Mouse (Mus musculus) midbrain, postnatal 0 days (tissue): ENCODE measurements at regions not wholly inside any gene's neighbourhood (a gene's known extent, or its start where the extent isn't known, plus 50 kb on each side); places are given as distances from the start of the nearest gene placed in this dataset.
A peak's percentile ranks its signal among the peaks of the same experiment; 100 is the strongest.

ENCODE experiments used
- ATAC-seq: fragments of 200-750 bp; cut with Nextera tagmentation; 2 replicates; pipeline ENCODE4 v1.8.0; 2017; ENCODE audit warnings: moderate number of reproducible peaks, mild to moderate bottlenecking, moderate TSS enrichment, moderate library complexity; ENCODE audit not compliant: low FRiP score
- DNase-seq: peaks from one replicate; pipeline ENCODE4 v3.0.0-alpha.2; 2015; ENCODE audit warnings: low spot score
- H3K27ac ChIP-seq: fragments of 300-500 bp; sonication (generic); 2 replicates; pipeline ENCODE4 v1.5.1; 2014; ENCODE audit warnings: low read depth, mild to moderate bottlenecking, low read length, mixed read lengths
- H3K27me3 ChIP-seq: fragments of 300-500 bp; sonication (generic); 2 replicates; pipeline ENCODE4 v1.6.1; 2014; ENCODE audit warnings: low read length, control low read depth, mixed read lengths; ENCODE audit not compliant: insufficient read depth
- H3K36me3 ChIP-seq: fragments of 300-500 bp; sonication (generic); 2 replicates; pipeline ENCODE4 v1.6.1; 2014; ENCODE audit warnings: low read length, control low read depth, mixed read lengths; ENCODE audit not compliant: insufficient read depth
- H3K4me1 ChIP-seq: fragments of 300-500 bp; sonication (generic); 2 replicates; pipeline ENCODE4 v1.6.1; 2014; ENCODE audit warnings: mild to moderate bottlenecking, control low read depth, antibody characterized with exemption, low read length, mixed read lengths; ENCODE audit not compliant: insufficient read depth
- H3K4me2 ChIP-seq: fragments of 300-500 bp; sonication (generic); 2 replicates; pipeline ENCODE4 v1.6.1; 2014; ENCODE audit warnings: low read depth, mild to moderate bottlenecking, low read length, mixed read lengths; ENCODE audit not compliant: poor library complexity, severe bottlenecking
- H3K4me3 ChIP-seq: fragments of 300-500 bp; sonication (generic); 2 replicates; pipeline ENCODE4 v1.5.1; 2014; ENCODE audit warnings: low read depth, mild to moderate bottlenecking, low read length, moderate library complexity
- H3K9ac ChIP-seq: fragments of 300-500 bp; sonication (generic); replicated peaks from 2 replicates; pipeline ENCODE4 v1.6.1; 2014; ENCODE audit warnings: mild to moderate bottlenecking, low read length, moderate library complexity, mixed read lengths; ENCODE audit not compliant: poor library complexity, severe bottlenecking
- H3K9me3 ChIP-seq: fragments of 300-500 bp; sonication (generic); 2 replicates; pipeline ENCODE4 v1.6.1; 2016; ENCODE audit warnings: low read length, control low read depth
- CTCF ChIP-seq: IDR thresholded peaks from 2 replicates; pipeline ENCODE4 v1.5.1; 2016; ENCODE audit warnings: antibody characterized with exemption, mild to moderate bottlenecking
- WGBS: fragments of 180-500 bp; shearing (Covaris S2); extraction: QIAGEN DNeasy Blood & Tissue Kit; methylation state at CpG from one replicate; pipeline ENCODE4 v1.1.7; 2014; 5-methylcytosine and 5-hydroxymethylcytosine counted together

GRCm38 (mm10) chrX:10647332-10647731 lies 67.5 kb upstream of the Mid1ip1 start:
- no peak for DNase-seq
- H3K4me1 ChIP-seq, result no peaks in the 10 kb centered on the region
- H3K9ac ChIP-seq, result no peak overlapping the region
- H3K4me3 ChIP-seq, result no peak overlapping the region
- 54% methylated on average over 5 of the region's 5 CpGs for WGBS
- TF ChIP-seq CTCF, result no peak
- no peaks in the 10 kb centered on the region for H3K27me3 ChIP-seq
- H3K36me3 ChIP-seq, result no peaks in the 10 kb centered on the region
- no peak overlapping the region for H3K27ac ChIP-seq
- no peaks in the 10 kb centered on the region for H3K9me3 ChIP-seq
- H3K4me2 ChIP-seq, result no peak overlapping the region
- ATAC-seq, result no peak

GRCm38 (mm10) chrX:10650881-10651280 lies 63.9 kb upstream of the Mid1ip1 start:
- no peak overlapping the region for H3K27ac ChIP-seq
- ATAC-seq, result no peak
- H3K4me1 ChIP-seq, result no peaks in the 10 kb centered on the region
- H3K4me3 ChIP-seq, result no peak overlapping the region
- no peaks in the 10 kb centered on the region for H3K9me3 ChIP-seq
- no peaks in the 10 kb centered on the region for H3K27me3 ChIP-seq
- peak; percentile 79 for TF ChIP-seq CTCF
- no peak overlapping the region for H3K4me2 ChIP-seq
- DNase-seq, result peak; percentile 51
- 23% methylated on average over 4 of the region's 4 CpGs for WGBS
- H3K36me3 ChIP-seq, result no peaks in the 10 kb centered on the region
- no peak overlapping the region for H3K9ac ChIP-seq
